Mouse (Mus musculus): ENCODE measurements around the gene Stk10. TPM values are rescaled to one million over a fixed set of nuclear protein-coding genes. Genes with fewer than 3 reads are reported as not detected.
A peak's percentile ranks its signal among the peaks of the same experiment; 100 is the strongest.

Stk10 gene
- polyA plus RNA-seq, 1 experiment from 2014 or later = 2.8 TPM

- no peak overlapping the region for H3K9ac ChIP-seq
- 75% methylated on average over 4 of the region's 4 CpGs for WGBS
- H3K27me3 ChIP-seq = no peaks in the 10 kb centered on the region
- ATAC-seq (ENCODE audit: low FRiP score, low read depth) = no peak
- H3K27ac ChIP-seq (replicated peaks) = no peak overlapping the region
- H3K4me3 ChIP-seq = no peak overlapping the region
- H3K4me1 ChIP-seq (replicated peaks) = peaks cover 10% of the 10 kb centered on the region
- no peaks in the 10 kb centered on the region for H3K36me3 ChIP-seq
- no peak overlapping the region for H3K4me2 ChIP-seq
- H3K9me3 ChIP-seq = no peaks in the 10 kb centered on the region
These were observed 31.5 kb downstream of the Stk10 start for GRCm38 (mm10) chr11:32564629-32565028.

GRCm38 (mm10) chr11:32565088-32565487 is 32.0 kb downstream of the Stk10 start:
- Histone ChIP-seq H3K36me3 (no peaks in the 10 kb centered on the region), H3K4me1 (replicated peaks) (peaks cover 10% of the 10 kb centered on the region), H3K27ac (replicated peaks) (no peak overlapping the region), H3K4me2 (no peak overlapping the region), H3K27me3 (no peaks in the 10 kb centered on the region), H3K9me3 (no peaks in the 10 kb centered on the region), H3K9ac (no peak overlapping the region), H3K4me3 (no peak overlapping the region)
- WGBS = 63% methylated on average over 8 of the region's 8 CpGs
- no peak for ATAC-seq (ENCODE audit: low FRiP score, low read depth)

GRCm38 (mm10) chr11:32566184-32566583 is 33.1 kb downstream of the Stk10 start:
- no peaks in the 10 kb centered on the region for H3K27me3 ChIP-seq
- peaks cover 10% of the 10 kb centered on the region for H3K4me1 ChIP-seq (replicated peaks)
- no peak overlapping the region for H3K9ac ChIP-seq
- no peak for ATAC-seq (ENCODE audit: low FRiP score, low read depth)
- H3K36me3 ChIP-seq = no peaks in the 10 kb centered on the region
- H3K27ac ChIP-seq (replicated peaks) = no peak overlapping the region
- 87% methylated on average over 6 of the region's 6 CpGs for WGBS
- H3K9me3 ChIP-seq = no peaks in the 10 kb centered on the region
- H3K4me2 ChIP-seq = no peak overlapping the region
- no peak overlapping the region for H3K4me3 ChIP-seq

GRCm38 (mm10) chr11:32567000-32567855 is 34.1 kb downstream of the Stk10 start:
- no peak overlapping the region for H3K4me3 ChIP-seq
- peaks cover 10% of the 10 kb centered on the region for H3K4me1 ChIP-seq (replicated peaks)
- no peak overlapping the region for H3K9ac ChIP-seq
- H3K36me3 ChIP-seq = no peaks in the 10 kb centered on the region
- WGBS = 76% methylated on average over 10 of the region's 10 CpGs
- H3K9me3 ChIP-seq = no peaks in the 10 kb centered on the region
- no peak for ATAC-seq (ENCODE audit: low FRiP score, low read depth)
- H3K27ac ChIP-seq (replicated peaks) = no peak overlapping the region
- no peaks in the 10 kb centered on the region for H3K27me3 ChIP-seq
- no peak overlapping the region for H3K4me2 ChIP-seq

- Histone ChIP-seq H3K4me3 (no peak overlapping the region), H3K27ac (replicated peaks) (no peak overlapping the region), H3K9ac (no peak overlapping the region), H3K27me3 (no peaks in the 10 kb centered on the region), H3K36me3 (no peaks in the 10 kb centered on the region), H3K4me2 (no peak overlapping the region), H3K4me1 (replicated peaks) (peaks cover 10% of the 10 kb centered on the region), H3K9me3 (no peaks in the 10 kb centered on the region)
- no peak for ATAC-seq (ENCODE audit: low FRiP score, low read depth)
- WGBS = 88% methylated on average over 7 of the region's 7 CpGs
These were observed 35.0 kb downstream of the Stk10 start for GRCm38 (mm10) chr11:32568060-32568459.

GRCm38 (mm10) chr11:32568637-32569293 is 35.7 kb downstream of the Stk10 start:
- Histone ChIP-seq H3K27ac (replicated peaks) (no peak overlapping the region), H3K27me3 (no peaks in the 10 kb centered on the region), H3K9ac (no peak overlapping the region), H3K9me3 (no peaks in the 10 kb centered on the region), H3K4me3 (no peak overlapping the region), H3K4me2 (no peak overlapping the region), H3K36me3 (no peaks in the 10 kb centered on the region), H3K4me1 (replicated peaks) (peaks cover 10% of the 10 kb centered on the region)
- ATAC-seq (ENCODE audit: low FRiP score, low read depth) = no peak
- 87% methylated on average over 15 of the region's 15 CpGs for WGBS

- Histone ChIP-seq H3K4me2 (no peak overlapping the region), H3K4me3 (no peak overlapping the region), H3K36me3 (no peaks in the 10 kb centered on the region), H3K27ac (replicated peaks) (no peak overlapping the region), H3K27me3 (no peaks in the 10 kb centered on the region), H3K4me1 (replicated peaks) (peaks cover 10% of the 10 kb centered on the region), H3K9me3 (no peaks in the 10 kb centered on the region), H3K9ac (no peak overlapping the region)
- ATAC-seq (ENCODE audit: low FRiP score, low read depth) = no peak
- WGBS = 92% methylated on average over 6 of the region's 6 CpGs
These were observed 38.0 kb downstream of the Stk10 start for GRCm38 (mm10) chr11:32571103-32571502.

GRCm38 (mm10) chr11:32573669-32574068 is 40.6 kb downstream of the Stk10 start:
- Histone ChIP-seq H3K9ac (no peak overlapping the region), H3K9me3 (no peaks in the 10 kb centered on the region), H3K36me3 (no peaks in the 10 kb centered on the region), H3K4me2 (no peak overlapping the region), H3K4me3 (no peak overlapping the region), H3K27me3 (no peaks in the 10 kb centered on the region), H3K4me1 (replicated peaks) (peaks cover 6% of the 10 kb centered on the region; the same call in 1 of the 2 replicates), H3K27ac (replicated peaks) (no peak overlapping the region)
- WGBS = 95% methylated on average over 2 of the region's 2 CpGs
- ATAC-seq (ENCODE audit: low FRiP score, low read depth) = no peak

- Histone ChIP-seq H3K4me3 (no peak overlapping the region), H3K27ac (replicated peaks) (peak overlapping the region; percentile 38; the same call in 1 of the 2 replicates), H3K4me2 (no peak overlapping the region), H3K9me3 (no peaks in the 10 kb centered on the region), H3K36me3 (no peaks in the 10 kb centered on the region), H3K4me1 (replicated peaks) (peaks cover 6% of the 10 kb centered on the region; the same call in 1 of the 2 replicates), H3K9ac (no peak overlapping the region), H3K27me3 (no peaks in the 10 kb centered on the region)
- peak; percentile 35; the same call in 1 of the 2 replicates for ATAC-seq (ENCODE audit: low FRiP score, low read depth)
- 76% methylated on average over 6 of the region's 6 CpGs for WGBS
These were observed 43.1 kb downstream of the Stk10 start for GRCm38 (mm10) chr11:32575964-32576759.

- Histone ChIP-seq H3K9ac (no peak overlapping the region), H3K4me2 (no peak overlapping the region), H3K4me3 (no peak overlapping the region), H3K36me3 (no peaks in the 10 kb centered on the region), H3K27me3 (no peaks in the 10 kb centered on the region), H3K4me1 (replicated peaks) (peaks cover 6% of the 10 kb centered on the region; the same call in 1 of the 2 replicates), H3K27ac (replicated peaks) (peak overlapping the region; percentile 38; the same call in 1 of the 2 replicates), H3K9me3 (no peaks in the 10 kb centered on the region)
- 70% methylated on average over 5 of the region's 5 CpGs for WGBS
- ATAC-seq (ENCODE audit: low FRiP score, low read depth) = peak; percentile 24; the same call in 1 of the 2 replicates
These were observed 43.6 kb downstream of the Stk10 start for GRCm38 (mm10) chr11:32576760-32577050.

GRCm38 (mm10) chr11:32580305-32580947 is 47.3 kb downstream of the Stk10 start:
- no peak for ATAC-seq (ENCODE audit: low FRiP score, low read depth)
- Histone ChIP-seq H3K4me2 (no peak overlapping the region), H3K36me3 (no peaks in the 10 kb centered on the region), H3K9ac (no peak overlapping the region), H3K9me3 (no peaks in the 10 kb centered on the region), H3K4me1 (replicated peaks) (peaks cover 6% of the 10 kb centered on the region; the same call in 1 of the 2 replicates), H3K27me3 (no peaks in the 10 kb centered on the region), H3K4me3 (no peak overlapping the region), H3K27ac (replicated peaks) (no peak overlapping the region)
- 83% methylated on average over 16 of the region's 16 CpGs for WGBS

Measured in hindbrain, embryonic 15.5 days (tissue).